Mouse (Mus musculus) T-cell, adult 2 months (primary cell): Measurements from ENCODE around the gene Mettl6.
"Not testable (repeated sequence)": the region's sequence is repeated elsewhere in the genome, so short reads cannot be mapped to it uniquely, and the experiment has no call there.

ENCODE experiments used
- DNase-seq: peaks from one replicate; pipeline ENCODE4 v3.0.0; 2022; ENCODE audit warnings: low spot score

The Mettl6 gene

DNA sequence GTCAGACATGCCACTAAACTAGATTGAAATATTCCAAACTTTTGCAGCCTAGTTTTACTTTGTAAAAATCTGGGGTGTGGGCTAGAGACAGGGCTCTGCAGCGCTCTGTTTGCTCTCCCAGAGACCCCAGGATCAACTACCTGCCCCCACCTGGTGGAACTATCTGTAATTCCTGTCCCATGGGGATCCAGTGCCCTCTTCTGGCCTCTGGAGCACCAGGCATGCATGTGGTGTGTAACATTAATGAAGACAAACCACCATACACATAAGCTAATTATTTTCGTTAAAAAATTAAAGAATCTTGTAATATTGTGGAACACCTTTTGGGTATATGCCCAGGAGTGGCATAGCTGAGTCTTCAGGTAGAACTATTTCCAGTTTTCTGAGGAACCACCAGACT is 21.5 kb downstream of the Mettl6 start:
- no peak for DNase-seq

GRCm38 (mm10) chr14:31472451-31473061 is 22.3 kb downstream of the Mettl6 start:
- DNase-seq, result peak; percentile 50

GRCm38 (mm10) chr14:31469711-31470110 is 25.1 kb downstream of the Mettl6 start:
- DNase-seq, result no peak

GRCm38 (mm10) chr14:31464176-31464575 is 30.7 kb downstream of the Mettl6 start:
- no peak for DNase-seq

DNA sequence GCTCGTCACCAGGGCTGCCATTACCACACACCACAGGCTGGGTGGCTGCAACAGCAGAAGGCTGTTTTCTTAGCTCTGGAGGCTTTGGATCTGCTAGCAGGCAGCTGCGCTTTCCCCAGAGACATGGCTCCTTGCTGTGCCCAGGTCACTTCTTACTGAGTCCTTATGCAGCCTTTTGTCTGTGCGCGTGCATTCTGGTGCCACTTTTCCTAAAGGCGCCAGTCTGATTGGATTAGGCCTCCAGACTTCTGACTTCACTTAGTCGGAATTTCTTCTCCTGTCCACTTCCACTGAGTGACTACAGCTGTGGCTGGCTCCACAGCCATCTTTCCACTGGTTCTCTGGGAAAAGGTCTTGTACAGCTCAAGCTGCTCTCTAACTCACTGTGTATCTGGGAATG is 32.0 kb downstream of the Mettl6 start:
- DNase-seq, result no peak

- peak; percentile 31 for DNase-seq
These were observed 32.6 kb downstream of the Mettl6 start for GRCm38 (mm10) chr14:31462226-31462625.

DNA sequence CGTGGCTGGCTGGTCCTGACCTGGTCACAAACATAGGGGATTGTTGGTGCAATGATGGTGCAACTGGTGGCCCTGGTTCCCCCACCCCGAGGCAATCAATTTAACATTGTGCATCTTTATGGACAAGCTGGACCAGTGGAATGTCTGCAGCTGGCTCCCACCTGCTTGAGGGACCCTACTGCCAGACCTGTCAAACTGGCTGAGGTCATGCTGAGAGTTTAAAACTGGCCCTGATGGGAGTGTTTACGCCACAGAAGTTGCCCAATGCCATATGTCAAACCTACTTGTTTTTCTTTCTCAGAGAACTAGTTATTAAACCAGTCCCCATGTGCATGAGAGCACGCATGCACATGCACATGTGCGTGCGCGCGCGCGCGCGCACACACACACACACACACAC is 36.8 kb downstream of the Mettl6 start:
- no peak for DNase-seq

- DNase-seq, result no peak
These were observed 38.6 kb downstream of the Mettl6 start for GRCm38 (mm10) chr14:31456064-31456721.

GRCm38 (mm10) chr14:31454849-31455566 is 39.8 kb downstream of the Mettl6 start:
- peak; percentile 28 for DNase-seq

DNA sequence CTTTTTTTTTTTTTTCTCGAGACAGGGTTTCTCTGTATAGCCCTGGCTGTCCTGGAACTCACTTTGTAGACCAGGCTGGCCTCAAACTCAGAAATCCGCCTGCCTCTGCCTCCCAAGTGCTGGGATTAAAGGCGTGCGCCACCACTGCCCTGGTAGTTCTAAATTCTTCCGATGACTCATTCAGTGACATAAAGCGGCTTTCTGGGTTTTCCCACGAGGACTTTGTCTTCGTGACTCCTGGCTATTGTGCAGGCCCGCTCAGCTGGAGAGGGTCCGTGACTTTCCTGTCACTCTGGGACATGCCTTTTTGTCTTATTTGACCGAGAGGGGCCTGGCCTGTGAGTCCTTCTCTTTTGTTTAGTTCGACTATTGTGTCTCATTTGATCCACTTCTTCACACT is 40.9 kb downstream of the Mettl6 start:
- DNase-seq, result not testable (repeated sequence)

GRCm38 (mm10) chr14:31448994-31449393 is 45.8 kb downstream of the Mettl6 start:
- DNase-seq, result no peak

GRCm38 (mm10) chr14:31443616-31444015 is 51.2 kb downstream of the Mettl6 start:
- no peak for DNase-seq

GRCm38 (mm10) chr14:31440725-31441124 is 54.1 kb downstream of the Mettl6 start:
- peak; percentile 48 for DNase-seq

DNA sequence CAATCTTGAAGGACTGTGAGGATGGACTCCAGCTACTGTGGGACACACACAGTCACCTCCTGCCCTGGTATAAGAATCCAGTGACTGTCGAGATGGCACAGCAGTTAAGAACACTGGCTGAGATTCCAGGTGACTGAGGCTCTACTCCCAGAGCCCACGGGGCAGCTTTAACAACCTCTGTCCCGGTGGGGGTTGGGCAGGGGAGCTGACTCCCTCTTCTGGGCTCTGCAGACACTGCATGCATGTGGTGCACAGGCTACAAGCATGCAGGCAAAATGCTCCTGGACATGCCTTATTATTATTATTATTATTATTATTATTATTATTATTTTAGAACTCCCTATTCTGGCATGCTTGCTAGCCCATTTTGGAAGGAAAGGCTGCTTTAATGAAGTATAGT is 54.6 kb downstream of the Mettl6 start:
- no peak for DNase-seq

DNA sequence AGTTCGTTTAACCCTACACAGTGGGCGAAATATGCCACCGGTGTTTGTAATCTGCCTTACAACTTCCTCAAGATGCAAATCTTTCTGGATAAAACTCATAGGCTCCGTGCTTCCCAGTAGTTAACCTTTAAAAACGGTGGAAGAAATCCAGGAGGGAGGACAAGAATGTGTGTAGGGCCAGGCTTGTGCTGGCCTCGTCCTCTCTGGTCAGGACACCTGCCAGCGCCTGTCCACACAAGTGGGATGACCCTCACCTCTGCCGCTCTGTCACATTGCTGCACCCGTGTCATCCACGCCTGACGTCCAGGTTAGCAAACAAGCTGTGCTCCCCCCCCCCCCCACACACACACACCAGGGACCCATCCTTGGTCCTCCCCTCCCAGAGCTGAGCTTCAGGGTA is 55.6 kb downstream of the Mettl6 start:
- DNase-seq, result no peak

GRCm38 (mm10) chr14:31437826-31438529 is 56.9 kb downstream of the Mettl6 start:
- DNase-seq, result no peak

DNA sequence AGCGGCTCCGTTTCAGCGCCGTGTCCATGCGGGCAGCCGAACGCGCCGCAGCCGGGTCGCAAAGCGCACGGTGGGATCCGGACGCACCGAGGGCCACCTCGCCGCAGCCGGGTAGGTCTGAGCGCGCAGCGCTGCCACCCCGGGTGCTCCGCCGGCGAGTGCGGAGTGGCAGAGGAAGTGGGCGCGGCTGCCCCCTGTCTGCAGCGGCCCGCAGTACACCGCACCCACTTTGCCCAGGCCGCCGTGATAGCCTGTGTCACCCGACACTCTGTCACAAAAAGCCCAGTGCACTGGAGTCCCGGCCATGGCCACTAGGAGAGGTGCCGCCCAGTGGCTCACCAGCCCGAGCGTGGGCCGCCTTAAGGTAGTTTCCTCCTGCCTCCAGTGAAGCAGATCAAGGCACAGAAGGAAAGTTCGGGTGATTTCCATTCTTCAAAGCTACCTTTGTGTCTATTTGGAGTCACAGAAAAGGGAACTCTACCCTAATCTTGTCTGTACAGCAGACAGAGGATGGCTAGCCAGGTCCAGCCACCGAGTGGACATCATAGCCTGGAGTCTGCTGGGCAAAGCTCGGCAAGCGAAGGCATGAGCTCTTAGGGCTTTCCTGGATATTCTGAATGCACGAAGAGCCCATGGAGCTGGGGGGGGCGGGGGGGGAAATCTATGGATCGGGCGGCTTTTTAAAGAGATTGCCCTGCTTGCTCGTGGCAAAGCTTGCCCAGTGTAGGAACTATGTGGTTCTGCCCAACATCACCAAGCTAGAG is 58.7 kb downstream of the Mettl6 start, which contains the start of gene Sh3bp5:
Gene Sh3bp5, minus strand, starts transcription at position 149 of the 764 bp plus-strand sequence.
- DNase-seq, result peak; percentile 97

DNA sequence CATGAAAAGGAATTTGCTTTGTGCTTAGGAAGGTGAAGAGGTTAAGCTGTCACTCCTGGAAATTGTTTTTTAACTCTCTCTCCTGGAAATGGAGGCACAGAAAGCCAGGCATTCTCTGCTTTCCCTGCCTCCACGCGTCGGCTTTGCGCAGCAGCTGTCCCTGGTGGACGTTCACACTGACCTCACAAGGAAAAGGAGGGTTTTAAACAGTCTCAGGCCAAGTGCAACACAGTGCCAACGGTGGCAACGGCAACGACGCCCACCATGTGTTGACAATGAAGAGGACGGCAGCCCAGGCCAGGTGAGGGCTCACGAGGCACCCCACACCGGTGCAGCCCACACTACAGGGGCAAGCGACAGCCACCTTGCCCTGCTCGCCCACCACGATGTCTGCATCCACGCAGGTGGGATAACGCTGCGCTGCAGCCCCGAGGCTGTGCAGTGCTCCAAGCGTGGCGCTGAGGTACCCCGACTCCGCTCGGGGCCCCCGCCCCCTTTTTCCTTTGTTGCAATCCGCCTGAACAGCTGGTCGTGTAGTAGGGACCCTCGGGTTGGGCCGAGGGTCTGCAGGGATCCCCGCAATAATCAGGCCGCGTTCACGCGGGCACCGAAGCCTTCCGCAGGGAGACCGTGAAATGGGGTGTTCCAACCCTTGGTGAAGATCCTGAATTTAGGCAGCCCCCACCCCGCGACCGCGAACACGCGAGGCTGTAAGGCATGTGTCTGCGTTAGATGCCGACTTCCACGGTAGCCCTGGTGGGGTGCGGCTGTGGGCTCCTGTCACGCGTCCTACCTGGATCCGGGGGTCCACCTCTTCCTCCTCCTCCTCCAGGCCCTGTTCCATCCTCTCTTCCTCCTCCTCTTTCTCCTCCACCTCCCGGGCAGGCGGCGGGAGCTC is 59.6 kb downstream of the Mettl6 start:
- DNase-seq, result peak; percentile 14

DNA sequence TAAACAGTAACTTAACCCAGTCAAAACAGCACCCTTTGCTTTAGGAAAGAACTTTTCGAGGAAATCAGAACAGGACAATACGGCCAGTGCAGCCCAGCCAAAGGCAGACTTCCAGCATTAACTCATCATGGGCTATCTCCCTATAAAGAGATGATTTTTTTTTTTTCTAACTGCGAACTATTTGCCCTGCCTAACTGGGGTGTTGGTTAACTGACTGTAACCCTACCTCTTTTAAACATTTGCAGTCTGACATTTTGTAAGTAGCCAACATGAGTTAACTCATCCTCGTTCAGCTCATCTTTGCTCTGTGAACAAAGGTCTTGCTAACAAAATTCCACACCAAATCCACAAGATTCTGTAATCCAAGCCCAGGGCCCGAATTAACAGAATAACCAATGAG is 60.4 kb downstream of the Mettl6 start:
- DNase-seq, result no peak

DNA sequence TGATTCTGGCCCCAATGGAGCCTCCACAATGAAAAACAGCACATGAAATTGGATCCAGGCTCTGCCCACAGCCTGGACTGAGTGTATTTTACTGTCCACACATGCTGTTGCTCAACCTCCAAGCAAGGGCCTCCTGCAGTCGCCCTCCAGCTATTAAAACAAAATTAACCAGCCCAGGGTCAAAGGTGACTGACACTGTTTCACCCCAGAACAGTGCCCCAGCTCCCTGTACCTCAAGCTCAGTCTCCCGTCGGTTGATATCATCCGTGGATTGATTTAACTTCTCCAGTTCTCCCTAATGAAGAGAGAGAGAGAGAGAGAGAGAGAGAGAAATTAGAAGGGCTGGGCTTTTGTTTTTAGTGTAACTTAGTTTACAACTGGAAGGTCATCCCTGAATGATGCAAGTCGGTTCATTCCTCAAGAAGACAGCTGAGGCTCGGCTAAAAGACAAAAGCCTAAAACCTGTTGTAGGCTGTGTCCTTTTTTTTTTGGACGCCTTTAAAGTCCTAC is 60.9 kb downstream of the Mettl6 start:
- no peak for DNase-seq

DNA sequence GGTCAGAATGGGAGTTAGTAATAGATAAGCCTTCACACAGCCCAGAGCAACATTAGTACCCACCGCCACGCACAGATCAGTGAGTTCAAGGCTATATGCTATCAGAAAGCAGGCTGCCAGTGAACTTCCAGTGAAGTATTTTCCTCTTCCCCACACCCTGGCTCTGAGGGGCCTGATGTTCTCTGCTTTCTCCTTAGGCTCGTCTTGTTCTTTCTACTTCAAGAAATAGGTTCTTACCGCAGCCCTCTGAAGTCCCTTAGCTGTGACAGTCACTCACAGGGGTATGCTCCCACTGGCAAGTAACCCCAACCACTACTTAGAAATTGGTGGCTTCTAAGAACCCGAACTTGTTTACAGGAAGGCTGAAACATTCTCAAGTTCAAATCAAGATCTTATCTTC is 61.7 kb downstream of the Mettl6 start:
- peak; percentile 76 for DNase-seq
